Mouse (Mus musculus) lung, embryonic 16.5 days (tissue): ENCODE results near the gene Acan. TPM values are rescaled to one million over a fixed set of nuclear protein-coding genes. Genes with fewer than 3 reads are reported as not detected.

Experiments
- ATAC-seq: fragments of 200-750 bp; cut with Nextera tagmentation; 2 replicates; pipeline ENCODE4 v1.8.0; 2017; ENCODE audit warnings: low read depth, mild to moderate bottlenecking, moderate library complexity
- H3K27ac ChIP-seq: fragments of 300-500 bp; sonication (generic); 2 replicates; pipeline ENCODE4 v1.5.1; 2014; ENCODE audit warnings: mild to moderate bottlenecking, control low read depth, low read length
- H3K27me3 ChIP-seq: fragments of 300-500 bp; sonication (generic); 2 replicates; pipeline ENCODE4 v1.6.1; 2014; ENCODE audit warnings: low read depth, low read length, mixed read lengths; ENCODE audit not compliant: control insufficient read depth, insufficient read depth
- H3K36me3 ChIP-seq: fragments of 300-500 bp; sonication (generic); 2 replicates; pipeline ENCODE4 v1.6.1; 2014; ENCODE audit warnings: low read length; ENCODE audit not compliant: control insufficient read depth, insufficient read depth
- H3K4me1 ChIP-seq: fragments of 300-500 bp; sonication (generic); replicated peaks from 2 replicates; pipeline ENCODE4 v1.6.1; 2014; ENCODE audit warnings: low read length, mixed read lengths; ENCODE audit not compliant: control insufficient read depth, insufficient read depth
- H3K4me2 ChIP-seq: fragments of 300-500 bp; sonication (generic); 2 replicates; pipeline ENCODE4 v1.6.1; 2014; ENCODE audit warnings: low read depth, low read length, control low read depth
- H3K4me3 ChIP-seq: fragments of 300-500 bp; sonication (generic); 2 replicates; pipeline ENCODE4 v1.5.1; 2014; ENCODE audit warnings: mild to moderate bottlenecking, low read length, control low read depth
- H3K9ac ChIP-seq: fragments of 300-500 bp; sonication (generic); 2 replicates; pipeline ENCODE4 v1.6.1; 2014; ENCODE audit warnings: low read length, control low read depth
- H3K9me3 ChIP-seq: fragments of 300-500 bp; sonication (generic); 2 replicates; pipeline ENCODE4 v1.6.1; 2016; ENCODE audit warnings: low read length; ENCODE audit not compliant: control insufficient read depth
- WGBS: fragments of 180-500 bp; shearing (Covaris S2); extraction: QIAGEN DNeasy Blood & Tissue Kit; methylation state at CpG from one replicate; pipeline ENCODE4 v1.1.7; 2014; 5-methylcytosine and 5-hydroxymethylcytosine counted together
- polyA plus RNA-seq: library from polyadenylated mRNA; unstranded; fragments of >200 nt; fragmentation: Nextera tagmentation; extraction: Ambion mirVana; gene quantifications from 2 replicates; pipeline ENCODE4 v1.2.1, GENCODE M21; 2015

Gene Acan
- polyA plus RNA-seq, 1 experiment from 2014 or later, result 1.5 TPM

DNA sequence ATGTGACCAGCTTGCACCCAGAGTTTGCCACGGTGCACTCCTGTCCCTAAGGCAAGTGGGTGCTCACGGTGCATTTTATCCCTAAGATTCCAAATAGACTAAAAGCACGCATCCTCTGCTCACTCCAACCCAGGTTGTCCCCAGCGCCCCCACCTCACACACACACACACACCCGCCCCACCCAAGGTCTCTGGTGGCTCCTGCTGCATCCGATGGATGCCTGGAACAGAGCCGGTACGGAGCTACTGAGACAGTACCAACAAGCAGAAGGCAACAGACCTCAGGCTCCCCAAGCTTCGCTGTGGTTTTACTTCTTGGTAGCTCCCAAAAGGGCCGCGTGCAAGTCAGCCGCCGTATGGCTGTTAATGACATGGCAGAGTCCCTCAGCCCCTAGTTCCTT lies 77.1 kb downstream of the Acan start:
- Histone ChIP-seq H3K9ac (no peak overlapping the region; the same call in 1 of the 2 replicates), H3K27me3 (no peaks in the 10 kb centered on the region; the same call in 1 of the 2 replicates), H3K4me2 (peak overlapping the region; percentile 46), H3K4me3 (peak overlapping the region; percentile 26), H3K36me3 (peaks cover 7% of the 10 kb centered on the region), H3K27ac (no peak overlapping the region), H3K9me3 (no peaks in the 10 kb centered on the region), H3K4me1 (peaks cover 10% of the 10 kb centered on the region)
- 7% methylated on average over 13 of the region's 13 CpGs for WGBS
- no peak for ATAC-seq

- H3K9me3 ChIP-seq, result no peaks in the 10 kb centered on the region
- peaks cover 12% of the 10 kb centered on the region for H3K36me3 ChIP-seq
- 0 out of 2 replicates have a peak, but pooled peaks have one; percentile 31 for ATAC-seq
- peak within 1 kb of the TSS; percentile 26 for H3K4me3 ChIP-seq
- peak within 1 kb of the TSS; percentile 46 for H3K4me2 ChIP-seq
- no peak within 1 kb of the TSS for H3K27ac ChIP-seq
- H3K4me1 ChIP-seq, result peaks cover 10% of the 10 kb centered on the region
- H3K9ac ChIP-seq, result peak within 1 kb of the TSS; percentile 6
- no peaks in the 10 kb centered on the region; the same call in 1 of the 2 replicates for H3K27me3 ChIP-seq
- 3% methylated on average over 19 of the region's 19 CpGs for WGBS
Measured at GRCm38 (mm10) chr7:79130843-79131444, 77.7 kb downstream of the Acan start, which contains the start of gene Hapln3. TSS of gene Hapln3 (minus strand) at chr7:79131018.

DNA sequence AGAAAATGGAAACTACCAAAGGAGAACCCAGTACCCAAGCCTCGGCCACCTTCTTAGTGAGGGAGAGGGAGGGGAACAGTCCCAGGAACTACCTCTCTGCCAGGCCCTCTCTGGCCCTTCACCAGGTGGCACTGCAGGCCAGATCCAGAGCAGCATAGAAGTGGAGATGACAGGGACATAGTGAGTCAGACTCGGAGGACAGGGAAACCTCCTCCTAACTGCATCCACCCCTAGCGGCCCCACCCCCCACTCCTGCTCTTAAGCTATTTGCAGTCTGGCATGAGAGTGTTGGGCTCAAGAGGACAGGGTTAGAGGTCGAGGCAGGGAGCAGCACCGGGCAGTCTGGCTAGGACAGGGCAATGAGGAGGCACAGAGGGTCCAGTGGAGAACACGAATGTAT lies 80.1 kb downstream of the Acan start:
- Histone ChIP-seq H3K27me3 (no peaks in the 10 kb centered on the region; the same call in 1 of the 2 replicates), H3K36me3 (peaks cover 24% of the 10 kb centered on the region), H3K27ac (no peak overlapping the region), H3K9ac (no peak overlapping the region), H3K4me2 (no peak overlapping the region), H3K4me3 (no peak overlapping the region), H3K4me1 (peaks cover 10% of the 10 kb centered on the region), H3K9me3 (no peaks in the 10 kb centered on the region)
- 17% methylated on average over 6 of the region's 6 CpGs for WGBS
- no peak for ATAC-seq

DNA sequence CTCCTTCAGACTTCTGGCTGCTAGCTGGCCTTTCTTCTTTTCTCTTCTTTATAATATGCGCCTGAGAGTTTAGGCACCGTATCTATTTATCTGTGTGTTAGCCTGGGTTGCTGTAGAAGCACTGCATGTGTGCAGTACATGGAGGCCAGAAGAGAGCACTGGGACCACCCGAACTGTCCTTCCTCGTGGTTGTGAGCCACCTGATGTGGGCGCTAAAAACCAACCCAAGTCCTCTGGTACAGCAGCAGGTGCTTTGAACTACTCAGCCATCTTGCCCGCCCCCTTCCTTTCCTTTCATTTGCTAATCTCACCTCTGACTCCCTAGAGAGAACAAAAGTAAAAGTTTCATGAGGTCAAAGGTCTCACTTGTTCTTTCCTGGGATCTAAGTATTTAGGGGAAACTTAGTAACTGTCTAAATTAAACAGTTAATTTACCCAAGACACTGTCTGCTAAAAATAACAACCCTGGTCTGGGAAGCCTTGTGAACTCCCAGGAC lies 86.1 kb downstream of the Acan start:
- Histone ChIP-seq H3K9ac (no peak overlapping the region), H3K9me3 (no peaks in the 10 kb centered on the region), H3K4me3 (no peak overlapping the region), H3K4me1 (no peaks in the 10 kb centered on the region), H3K27ac (no peak overlapping the region), H3K27me3 (no peaks in the 10 kb centered on the region), H3K36me3 (peaks cover 35% of the 10 kb centered on the region), H3K4me2 (no peak overlapping the region)
- WGBS, result 71% methylated on average over 6 of the region's 6 CpGs
- no peak for ATAC-seq

GRCm38 (mm10) chr7:79139891-79140591 lies 86.8 kb downstream of the Acan start:
- Histone ChIP-seq H3K27me3 (no peaks in the 10 kb centered on the region), H3K4me2 (no peak overlapping the region), H3K4me1 (no peaks in the 10 kb centered on the region), H3K27ac (no peak overlapping the region), H3K9me3 (no peaks in the 10 kb centered on the region), H3K4me3 (no peak overlapping the region), H3K36me3 (peaks cover 39% of the 10 kb centered on the region), H3K9ac (no peak overlapping the region)
- no peak for ATAC-seq
- whole genome bisulfite sequencing, result 50% methylated on average over 4 of the region's 4 CpGs

- no peaks in the 10 kb centered on the region for H3K4me1 ChIP-seq
- H3K9me3 ChIP-seq, result no peaks in the 10 kb centered on the region
- peaks cover 32% of the 10 kb centered on the region for H3K36me3 ChIP-seq
- H3K9ac ChIP-seq, result no peak overlapping the region
- H3K4me3 ChIP-seq, result no peak overlapping the region
- WGBS, result 38% methylated on average over 8 of the region's 8 CpGs
- H3K27ac ChIP-seq, result no peak overlapping the region
- H3K4me2 ChIP-seq, result no peak overlapping the region
- peak; percentile 29; the same call in 1 of the 2 replicates for ATAC-seq
- no peaks in the 10 kb centered on the region for H3K27me3 ChIP-seq
Measured at GRCm38 (mm10) chr7:79140897-79141296, 87.6 kb downstream of the Acan start.

- H3K4me1 ChIP-seq, result peaks cover 17% of the 10 kb centered on the region
- no peak overlapping the region for H3K27ac ChIP-seq
- H3K9ac ChIP-seq, result peak overlapping the region; percentile 82
- peaks cover 12% of the 10 kb centered on the region for H3K36me3 ChIP-seq
- peak overlapping the region; percentile 78 for H3K4me2 ChIP-seq
- peak overlapping the region; percentile 73 for H3K4me3 ChIP-seq
- no peaks in the 10 kb centered on the region for H3K27me3 ChIP-seq
- no peaks in the 10 kb centered on the region for H3K9me3 ChIP-seq
- 53% methylated on average over 12 of the region's 12 CpGs for WGBS
- no peak for ATAC-seq
Measured at GRCm38 (mm10) chr7:79147011-79147837, 93.9 kb downstream of the Acan start.

GRCm38 (mm10) chr7:79147931-79148653 lies 94.8 kb downstream of the Acan start:
- H3K4me1 ChIP-seq, result peaks cover 17% of the 10 kb centered on the region
- peaks cover 10% of the 10 kb centered on the region for H3K36me3 ChIP-seq
- peak overlapping the region; percentile 73 for H3K4me3 ChIP-seq
- H3K27ac ChIP-seq, result peak overlapping the region; percentile 80
- H3K4me2 ChIP-seq, result peak overlapping the region; percentile 78
- H3K9ac ChIP-seq, result peak overlapping the region; percentile 82
- H3K9me3 ChIP-seq, result no peaks in the 10 kb centered on the region
- under 1% methylated on average over 20 of the region's 20 CpGs for WGBS
- ATAC-seq, result 0 out of 2 replicates have a peak, but pooled peaks have one; percentile 9
- no peaks in the 10 kb centered on the region for H3K27me3 ChIP-seq
